Mouse (Mus musculus): ENCODE measurements at regions not wholly inside any gene's neighbourhood (a gene's known extent, or its start where the extent isn't known, plus 50 kb on each side); places are given as distances from the start of the nearest gene placed in this dataset.

DNA sequence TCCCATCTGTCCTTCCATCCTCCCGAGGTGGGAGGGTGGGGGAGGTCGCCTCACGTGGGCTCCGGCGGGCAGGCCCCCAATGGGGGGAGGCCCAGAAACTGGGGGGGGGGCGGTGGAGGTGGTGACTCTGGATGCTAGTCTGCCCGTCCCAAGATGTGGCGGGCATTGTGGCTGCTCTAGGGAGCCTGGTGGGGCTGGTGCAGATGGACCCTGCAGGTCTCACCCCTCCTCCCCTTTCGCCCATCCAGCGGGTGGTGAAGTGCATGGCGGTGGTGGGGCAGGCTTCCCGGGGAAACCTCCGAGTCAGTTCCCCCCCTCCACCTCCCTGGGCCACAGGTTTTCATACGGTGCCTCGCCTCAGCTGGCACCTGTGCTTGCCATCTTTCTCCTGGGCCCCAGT is 88.6 kb downstream of the Inhba start:
- DNase-seq (ENCODE audit: low spot score in 2 of 2) = no peak

DNA sequence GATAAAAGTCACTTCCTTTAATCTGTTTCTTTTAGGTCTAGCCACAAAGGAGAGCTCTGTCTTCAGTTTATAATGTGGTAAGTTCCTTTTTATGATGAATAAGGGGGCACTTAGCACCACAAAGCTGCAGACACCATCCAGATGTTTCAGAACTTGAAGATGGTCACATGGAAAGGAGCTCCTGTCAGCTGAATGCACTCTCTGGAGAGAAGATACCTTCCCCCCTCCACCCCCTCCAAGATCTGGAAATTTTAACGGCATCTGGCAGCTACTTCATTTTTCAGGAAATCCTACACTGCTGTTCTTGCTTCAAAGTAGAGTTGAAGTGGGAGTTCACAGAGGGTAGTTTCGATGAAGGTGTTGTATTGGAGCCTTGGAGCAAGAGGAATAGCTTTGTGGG is 103.2 kb downstream of the Inhba start:
- no peak for DNase-seq (ENCODE audit: low spot score in 2 of 2)

DNA sequence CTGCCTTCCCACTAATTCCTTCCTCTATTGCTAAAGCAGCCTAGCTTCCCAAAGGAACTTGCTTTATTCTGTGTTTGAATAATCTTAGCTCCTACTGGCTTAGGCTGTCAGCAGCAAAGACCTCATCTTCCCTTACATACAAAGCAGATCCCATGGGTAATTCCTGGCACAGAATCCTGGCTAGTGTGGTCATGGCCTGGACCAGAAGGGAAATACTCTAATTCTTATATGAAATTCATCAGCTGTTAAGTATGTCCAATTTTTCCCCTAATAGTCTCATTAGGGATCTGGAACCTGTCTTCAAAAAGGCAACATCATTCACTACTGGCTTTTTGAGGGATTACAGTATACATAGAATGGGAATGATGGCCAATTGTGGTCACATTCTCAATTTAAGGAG is 135.0 kb downstream of the Inhba start:
- DNase-seq (ENCODE audit: low spot score in 2 of 2) = no peak

DNA sequence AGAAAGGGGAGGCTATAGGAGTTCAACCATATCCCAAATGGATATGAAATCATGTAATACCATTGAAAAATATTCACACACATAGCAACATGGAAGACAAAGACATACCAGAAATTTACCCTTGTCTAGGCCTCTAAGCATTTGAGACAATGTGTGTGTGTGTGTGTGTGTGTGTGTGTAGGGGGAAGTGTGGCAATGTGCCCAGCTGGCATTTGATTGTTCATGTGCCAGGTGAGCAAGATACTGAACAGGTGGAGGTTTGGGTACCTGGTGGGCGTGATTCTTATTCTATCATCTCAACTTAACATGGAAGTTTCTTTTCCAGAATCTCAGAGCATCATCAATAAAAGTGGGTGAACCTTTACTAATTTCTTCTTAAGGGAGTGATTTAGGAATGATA is 143.3 kb downstream of the Inhba start:
- DNase-seq (ENCODE audit: low spot score in 2 of 2) = no peak

DNA sequence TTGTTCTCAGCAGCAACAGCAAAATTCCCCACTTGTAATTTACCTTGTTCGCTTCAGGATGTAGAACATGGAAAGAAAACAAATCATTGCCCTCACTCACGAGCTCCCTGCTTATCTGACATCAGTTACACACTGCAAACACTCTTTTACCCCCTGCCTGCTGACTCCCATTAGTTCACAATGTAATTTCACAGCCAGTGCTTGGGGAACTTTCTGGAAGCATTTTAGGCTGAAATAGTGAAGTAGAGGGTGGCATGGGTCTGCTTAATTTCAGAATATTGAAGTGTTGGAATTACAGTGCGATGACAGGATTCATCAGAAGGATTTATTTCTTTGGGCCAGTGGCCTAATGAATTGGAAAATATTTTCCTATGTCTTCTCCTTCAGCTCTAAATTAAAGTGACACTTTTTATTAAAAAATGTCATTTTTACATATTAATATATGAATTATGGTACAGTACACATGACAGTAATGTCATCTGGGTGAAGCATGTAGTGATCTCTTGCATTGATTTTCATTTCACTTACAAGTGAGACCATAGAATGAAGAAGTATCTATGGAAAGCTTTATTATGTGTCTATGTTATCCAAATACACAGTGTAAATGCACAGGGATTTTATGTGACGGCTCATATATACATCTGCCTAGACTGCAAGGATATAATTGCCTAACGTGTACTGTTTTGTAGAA is 153.7 kb downstream of the Inhba start:
- no peak for DNase-seq (ENCODE audit: low spot score in 2 of 2)

DNA sequence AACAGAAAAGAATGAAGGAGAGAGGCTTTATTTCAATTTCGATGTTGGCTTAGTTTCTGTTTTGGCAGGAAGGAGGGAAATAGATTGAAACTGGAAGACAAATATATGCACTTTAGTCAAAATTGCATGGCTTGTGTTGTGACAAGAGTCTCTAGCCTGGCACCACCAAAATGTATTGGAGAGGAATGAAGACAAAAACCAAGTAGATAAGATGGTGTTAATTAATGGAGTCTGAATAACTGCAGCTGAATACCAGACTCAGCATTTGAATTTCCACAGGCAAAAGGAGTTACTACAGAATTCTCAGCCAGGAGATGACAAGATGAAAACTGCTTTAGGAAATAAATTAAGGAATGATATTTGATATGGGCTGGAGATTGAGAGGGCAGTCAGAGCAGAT is 185.0 kb downstream of the Inhba start:
- DNase-seq (ENCODE audit: low spot score in 2 of 2) = no peak

DNA sequence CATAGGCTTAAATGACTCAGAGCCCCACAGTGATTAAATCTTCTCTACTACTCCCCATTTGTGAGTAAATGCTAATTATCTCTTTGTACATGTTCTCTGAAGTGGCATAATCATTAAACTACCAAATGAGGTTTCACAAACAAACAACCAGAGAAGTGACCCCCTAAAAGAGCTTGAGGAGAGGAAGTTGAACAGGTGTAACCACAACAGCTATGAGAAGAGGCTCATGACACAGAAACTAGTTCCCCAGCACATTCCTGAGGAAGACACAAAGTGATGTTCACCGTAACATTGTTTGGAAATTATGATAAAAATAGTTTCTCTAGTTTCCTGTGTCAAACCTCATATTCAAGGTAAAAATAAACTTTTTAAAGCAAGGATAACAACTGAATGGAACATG is 188.4 kb downstream of the Inhba start:
- no peak for DNase-seq (ENCODE audit: low spot score in 2 of 2)

DNA sequence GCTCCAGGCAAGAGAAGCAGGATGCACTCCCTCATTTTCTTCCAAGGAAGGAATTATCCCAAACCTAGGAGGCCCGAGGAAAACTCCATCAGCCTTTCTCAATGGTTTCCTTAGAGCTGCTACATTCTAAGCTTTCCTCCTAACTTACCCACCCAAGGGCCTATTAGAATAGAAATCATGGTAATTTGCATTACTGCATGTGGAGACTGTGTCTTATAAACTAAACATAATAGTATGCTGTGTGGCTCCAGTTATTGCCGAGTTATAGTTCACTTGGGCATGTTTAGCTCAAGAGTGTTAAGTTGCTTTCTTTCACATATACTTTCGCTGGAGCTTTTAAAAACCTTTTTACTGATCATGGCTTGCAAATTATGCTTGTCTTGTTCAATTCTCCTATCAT is 191.5 kb downstream of the Inhba start:
- no peak for DNase-seq (ENCODE audit: low spot score in 2 of 2)

DNA sequence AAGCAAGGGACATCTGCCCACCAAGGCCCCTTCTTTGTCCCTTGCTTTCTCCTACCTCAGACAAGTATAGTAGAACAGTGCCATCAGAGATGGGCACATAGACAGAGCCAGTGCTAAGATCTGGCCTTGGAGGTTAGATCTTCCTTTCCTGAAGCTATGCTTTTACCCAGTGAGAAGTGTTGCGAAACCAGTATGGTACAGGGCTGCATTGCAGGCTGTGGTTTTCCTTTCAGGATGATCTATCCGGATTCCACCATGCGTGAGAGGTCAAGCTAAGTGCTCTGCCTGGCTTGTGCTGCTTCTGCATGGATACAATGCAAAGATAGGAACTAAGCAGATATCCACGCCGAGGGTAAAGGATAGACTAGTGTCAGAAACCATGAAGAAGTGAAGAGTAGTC is 192.4 kb downstream of the Inhba start:
- DNase-seq (ENCODE audit: low spot score in 2 of 2) = no peak

DNA sequence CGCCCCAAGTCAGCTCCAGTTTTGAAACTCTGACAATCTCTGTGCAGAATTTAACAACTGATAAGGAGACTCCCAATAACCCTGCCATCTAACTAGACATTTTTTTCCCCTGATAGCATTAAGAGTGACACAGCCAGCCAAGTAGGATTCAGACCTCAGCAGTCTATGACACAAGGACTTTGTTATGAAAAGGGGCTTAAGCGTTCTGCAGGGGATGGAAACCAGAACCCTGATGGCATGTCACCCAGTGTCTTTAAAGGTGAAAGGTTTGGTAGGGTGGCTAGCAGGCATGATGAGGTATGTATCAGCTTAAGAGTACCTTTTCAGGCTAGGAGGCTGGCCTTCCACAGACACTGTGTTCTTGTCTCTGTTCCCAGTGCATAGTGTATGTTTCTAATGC is 199.8 kb downstream of the Inhba start:
- DNase-seq (ENCODE audit: low spot score in 2 of 2) = no peak

DNA sequence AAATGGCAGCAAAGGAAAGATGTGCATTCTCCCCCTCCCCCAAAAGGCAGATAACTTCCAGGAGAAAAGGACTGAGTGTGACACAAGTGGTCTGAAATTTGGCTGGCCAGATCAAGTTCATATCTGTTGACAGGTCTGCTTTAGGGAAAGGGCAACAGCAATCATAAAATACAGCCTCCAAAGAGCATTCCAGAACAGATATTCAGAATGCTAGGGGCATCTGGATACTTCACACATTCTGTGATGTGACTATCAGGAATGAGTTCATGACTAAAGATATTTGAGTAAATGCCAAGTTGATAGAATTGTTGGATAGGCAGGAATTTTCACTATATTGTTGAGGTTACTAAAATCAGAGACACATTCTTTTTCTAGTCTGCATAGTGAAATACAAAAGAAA is 208.2 kb downstream of the Inhba start:
- DNase-seq (ENCODE audit: low spot score in 2 of 2) = no peak

DNA sequence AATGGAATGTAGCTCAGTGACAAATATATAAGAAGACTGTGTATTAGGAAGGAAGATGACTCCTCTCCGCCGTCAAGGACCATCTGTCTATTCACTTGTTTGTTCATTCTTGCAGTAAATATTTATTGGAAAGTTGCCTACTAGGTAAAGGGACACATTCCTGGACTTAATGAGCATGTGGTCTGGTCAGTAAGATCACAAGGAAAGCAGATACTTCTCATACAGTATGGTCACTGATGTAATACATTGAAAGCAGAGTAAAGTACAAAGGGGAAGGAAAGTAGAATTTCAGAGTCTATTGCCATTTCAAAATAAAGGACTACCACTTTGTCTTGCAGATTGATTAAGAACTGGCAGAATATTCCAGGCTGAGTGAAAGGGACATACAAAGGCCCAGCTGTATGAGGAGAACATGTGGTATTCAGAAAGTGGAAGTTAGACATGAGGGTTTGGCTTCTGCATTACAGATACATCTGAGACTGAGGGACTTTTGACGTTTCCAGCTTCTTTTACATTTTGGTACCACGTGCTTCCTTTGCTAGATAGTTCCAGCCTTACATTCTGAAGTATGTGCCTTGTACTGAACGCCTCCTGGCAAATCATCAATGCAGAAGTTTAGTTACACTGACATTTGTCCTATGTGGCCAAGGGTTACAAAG is 211.4 kb downstream of the Inhba start:
- no peak for DNase-seq (ENCODE audit: low spot score in 2 of 2)

DNA sequence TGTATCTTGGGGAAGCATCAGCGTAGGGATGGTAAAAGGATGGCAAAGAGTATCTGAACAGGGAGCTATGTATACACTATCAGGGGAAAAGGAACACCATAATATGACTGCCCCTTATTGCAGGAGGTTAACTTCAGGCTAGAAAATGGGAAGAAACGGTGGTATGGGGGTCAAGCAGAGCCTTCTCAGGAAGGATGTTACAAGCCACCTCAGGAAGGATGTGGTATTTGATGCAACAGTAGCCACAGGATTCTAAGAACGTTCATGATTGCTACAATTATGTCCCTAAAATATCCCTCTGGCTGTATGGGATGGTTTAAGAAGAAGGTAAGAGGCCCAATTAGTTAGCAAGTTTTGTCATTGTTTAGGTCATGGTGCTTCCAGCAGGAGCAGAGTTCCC is 249.5 kb downstream of the Inhba start:
- no peak for DNase-seq (ENCODE audit: low spot score in 2 of 2)

DNA sequence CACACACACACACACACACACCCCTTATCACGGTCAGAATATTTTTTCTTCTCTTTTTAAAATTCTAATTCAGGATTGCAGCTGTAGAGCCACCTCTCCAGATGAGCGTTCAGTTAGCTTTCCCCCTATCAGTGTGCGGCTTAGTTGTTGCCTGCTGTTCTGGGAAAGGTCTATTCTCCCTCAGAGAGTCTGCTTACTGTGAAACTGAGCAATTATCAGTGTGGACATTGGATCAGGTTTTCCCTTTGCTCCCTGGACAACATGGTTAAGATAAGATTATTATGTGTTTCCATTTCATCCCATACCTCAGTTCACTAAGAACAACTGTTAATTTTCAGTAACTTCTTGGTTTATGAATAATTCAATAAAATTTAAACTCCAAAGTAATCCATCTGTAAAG is 268.3 kb downstream of the Inhba start:
- no peak for DNase-seq (ENCODE audit: low spot score in 2 of 2)

DNA sequence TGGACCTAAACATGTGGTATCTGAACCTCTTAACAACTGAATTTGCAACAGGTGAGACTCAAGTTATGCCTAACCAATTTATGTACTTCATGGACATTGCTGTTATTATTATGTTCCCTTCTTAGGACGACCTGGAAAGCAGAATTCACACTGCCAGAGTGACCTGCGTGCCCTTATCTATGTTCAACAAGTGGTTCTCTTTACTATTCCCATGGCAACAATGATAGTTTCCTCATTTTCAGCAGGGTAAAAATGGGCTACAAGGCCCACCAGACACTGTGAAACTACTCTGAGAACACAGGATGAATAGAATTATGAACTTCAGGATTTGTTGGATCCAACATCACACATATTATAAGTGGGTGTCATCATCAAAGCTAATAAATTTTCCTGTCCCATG is 269.1 kb downstream of the Inhba start:
- no peak for DNase-seq (ENCODE audit: low spot score in 2 of 2)

DNA sequence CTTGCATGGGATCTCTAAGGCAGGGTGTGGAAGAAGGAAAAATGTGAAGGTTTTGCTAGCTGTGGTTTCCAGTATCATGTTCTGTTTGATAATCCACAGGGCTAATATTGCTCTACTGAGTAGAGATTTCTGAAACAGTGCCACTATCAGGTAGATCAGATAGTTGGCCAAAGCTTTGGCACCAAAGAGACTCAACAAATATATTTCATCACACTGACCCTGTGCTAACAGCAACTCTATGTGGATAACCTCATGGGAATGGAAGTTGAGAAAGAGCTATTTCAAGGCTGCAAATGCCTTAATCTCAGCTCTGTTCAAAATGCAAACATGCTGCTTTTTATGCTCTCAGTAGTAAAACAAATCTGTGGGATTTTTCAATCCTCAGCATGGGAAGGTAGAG is 270.1 kb downstream of the Inhba start:
- no peak for DNase-seq (ENCODE audit: low spot score in 2 of 2)

DNA sequence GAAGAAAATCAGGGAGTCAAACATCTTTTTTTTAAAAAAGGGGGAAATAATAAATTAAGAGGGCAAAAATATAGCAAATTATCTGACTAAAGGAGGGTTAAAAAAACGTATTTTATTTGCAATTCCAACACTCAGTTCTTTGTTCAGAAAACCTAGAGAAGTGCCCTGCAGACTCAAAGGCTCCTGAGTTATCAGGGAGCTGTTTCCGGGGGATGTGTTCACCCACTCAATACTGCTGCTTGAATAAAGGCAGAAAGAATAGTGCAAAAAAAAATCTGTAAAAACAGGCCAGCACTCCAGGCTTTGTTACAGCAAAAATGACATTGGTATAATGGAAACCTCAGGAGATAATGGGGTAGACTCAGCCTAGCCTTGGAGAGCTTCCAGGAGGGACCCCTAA is 270.6 kb downstream of the Inhba start:
- no peak for DNase-seq (ENCODE audit: low spot score in 2 of 2)

DNA sequence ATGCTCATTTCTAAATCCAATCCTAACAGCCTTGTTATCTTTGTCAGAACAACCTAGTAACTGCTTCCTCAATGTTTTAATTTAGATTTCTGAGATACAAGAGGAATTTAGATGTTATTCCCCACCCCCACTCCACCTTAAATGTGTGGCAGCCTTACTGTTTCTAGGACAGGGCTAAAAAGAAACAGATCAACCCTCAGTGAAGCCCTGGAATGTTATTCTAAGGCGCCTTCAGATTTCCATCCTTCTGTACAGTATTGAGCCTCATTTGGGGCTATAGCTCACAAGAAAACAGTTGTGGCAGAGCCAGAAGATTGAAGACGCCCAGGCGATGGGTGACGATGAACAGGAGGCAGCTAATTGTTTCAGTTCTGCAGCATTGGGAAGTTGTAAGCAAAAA is 271.7 kb downstream of the Inhba start:
- no peak for DNase-seq (ENCODE audit: low spot score in 2 of 2)

DNA sequence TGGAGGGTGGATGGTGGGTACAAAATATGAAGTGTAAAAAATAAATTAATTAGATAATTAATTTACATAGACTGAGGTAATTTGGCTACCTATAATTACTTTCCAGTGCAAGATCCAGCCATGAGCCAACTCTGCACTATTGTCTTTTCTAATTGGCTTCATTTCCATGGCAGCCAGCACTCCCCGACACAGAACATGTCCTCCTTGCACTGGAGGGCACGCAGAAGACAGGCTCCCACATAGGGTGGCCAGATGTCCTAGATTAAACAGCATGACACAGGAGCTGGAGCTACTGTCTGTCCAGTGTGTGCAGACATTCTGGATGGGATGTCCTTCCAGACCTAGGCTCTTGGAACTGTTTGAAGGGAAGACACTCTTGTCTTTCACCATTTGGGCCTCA is 278.0 kb downstream of the Inhba start:
- DNase-seq (ENCODE audit: low spot score in 2 of 2) = no peak

DNA sequence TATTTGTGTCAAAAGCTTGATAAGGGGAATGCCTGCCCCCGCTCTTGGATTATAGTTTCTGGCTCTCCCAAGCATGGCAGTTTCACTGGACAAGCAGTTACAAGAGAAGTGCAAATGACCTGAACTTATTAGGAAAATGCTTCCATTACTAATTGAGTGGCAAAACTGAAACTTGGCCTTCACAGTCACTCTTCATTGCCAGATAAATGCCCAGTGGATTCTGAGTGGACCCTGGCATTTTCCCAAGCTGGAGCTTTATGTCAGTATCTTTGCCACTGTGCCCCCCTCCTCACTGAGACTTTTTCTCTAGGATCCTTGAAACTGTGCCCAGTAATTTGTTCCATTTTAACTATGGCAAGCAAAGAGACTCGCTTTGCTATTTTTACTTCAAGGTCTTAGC is 279.1 kb downstream of the Inhba start:
- no peak for DNase-seq (ENCODE audit: low spot score in 2 of 2)

DNA sequence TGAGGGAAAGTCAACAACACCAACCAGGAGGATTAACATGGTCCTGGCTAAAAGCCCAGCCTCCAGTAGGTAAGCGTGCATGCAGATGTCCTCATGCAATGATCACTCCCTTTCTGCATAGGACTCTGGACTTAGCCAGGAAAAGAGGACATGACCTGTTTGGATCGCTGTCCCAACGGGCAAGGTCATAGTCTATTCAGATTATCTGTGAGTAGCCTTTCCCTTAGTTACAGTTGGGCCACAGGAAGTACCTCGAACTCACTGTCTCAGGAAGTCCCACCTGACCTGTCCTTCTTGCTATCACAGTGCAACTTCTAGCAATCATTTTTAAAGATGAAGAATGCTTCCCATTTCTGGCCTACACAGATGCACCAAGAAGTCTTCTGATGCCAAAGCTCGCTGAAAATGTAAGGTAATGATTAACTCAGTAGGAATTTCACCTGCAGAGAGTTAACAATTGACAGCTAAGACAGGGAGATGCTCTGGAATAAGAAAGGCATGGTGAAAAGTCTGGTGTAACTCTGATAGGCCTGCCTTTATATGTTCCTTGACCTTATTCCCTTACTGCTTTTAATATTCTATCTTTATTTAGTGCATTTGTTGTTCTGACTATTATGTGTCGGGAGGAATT is 280.1 kb downstream of the Inhba start:
- DNase-seq (ENCODE audit: low spot score in 2 of 2) = no peak

DNA sequence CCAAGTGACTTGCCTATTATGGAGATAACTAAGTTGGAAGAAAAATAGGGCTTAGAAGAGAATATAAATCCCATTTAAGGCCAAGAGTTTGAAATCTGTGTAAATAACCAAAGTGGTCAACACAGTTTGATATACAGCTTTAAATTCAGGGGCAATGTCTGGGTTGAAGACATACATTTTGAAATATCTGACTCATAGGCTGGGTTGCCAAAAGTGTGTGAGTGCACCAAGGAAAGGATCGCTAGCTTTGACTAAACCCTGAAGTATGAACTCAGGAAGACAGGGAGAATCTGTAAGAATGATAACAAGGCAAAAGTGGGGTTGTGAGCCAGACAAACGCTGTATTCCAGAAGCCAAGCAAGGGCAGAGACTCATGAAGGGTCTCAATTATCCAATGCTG is 288.1 kb downstream of the Inhba start:
- no peak for DNase-seq (ENCODE audit: low spot score in 2 of 2)

DNA sequence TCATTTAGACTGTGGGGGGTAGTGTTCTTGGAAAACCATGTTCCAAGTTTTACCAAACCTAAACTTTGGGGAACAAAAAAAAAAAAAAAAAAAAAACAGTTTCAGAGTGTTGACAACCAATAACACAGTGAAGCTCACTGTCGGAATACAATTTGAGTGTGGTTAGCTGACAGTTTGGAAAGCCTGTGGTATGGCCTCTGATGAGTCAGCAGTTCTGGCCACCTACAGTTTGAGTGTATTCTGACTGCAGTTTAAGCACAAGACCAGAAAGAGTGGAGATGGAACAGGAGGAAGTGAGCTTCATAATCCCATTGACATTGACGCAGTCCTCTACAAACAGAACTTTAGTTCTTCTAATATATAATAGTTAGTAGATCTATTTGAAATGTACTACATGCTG is 303.0 kb downstream of the Inhba start:
- DNase-seq (ENCODE audit: low spot score in 2 of 2) = no peak

DNA sequence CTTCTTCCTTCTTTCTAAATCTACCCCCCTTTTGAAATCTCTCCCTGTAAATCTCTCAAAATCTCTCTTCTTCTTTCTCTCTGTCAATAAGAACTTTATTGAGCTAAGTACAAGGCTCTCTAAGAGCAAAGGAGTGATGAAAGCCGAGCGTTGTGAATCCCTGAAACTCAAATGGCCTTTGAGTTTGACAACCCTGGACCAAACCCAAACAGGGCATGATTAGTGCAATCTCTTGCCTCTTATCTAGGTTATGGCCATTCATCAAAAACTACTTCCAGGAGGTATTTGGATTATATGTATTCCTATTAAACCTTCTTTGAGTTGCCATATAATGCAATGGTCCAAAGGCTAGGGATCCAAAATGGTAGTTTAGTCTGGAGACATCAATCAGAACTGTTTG is 304.0 kb downstream of the Inhba start:
- no peak for DNase-seq (ENCODE audit: low spot score in 2 of 2)
